Mouse (Mus musculus): ENCODE measurements around the gene Fkrp.
A peak's percentile ranks its signal among the peaks of the same experiment; 100 is the strongest.

GRCm38 (mm10) chr7:16812505-16812904 lies 4.0 kb downstream of the Fkrp start:
- TF ChIP-seq USF1 (IDR thresholded peaks at IDR 0.05; ENCODE audit: low read depth, low read length) = no peak
- TF ChIP-seq RCOR1 (conservative IDR thresholded peaks at IDR 0.05; ENCODE audit: low read depth, low read length) = no peak
- TF ChIP-seq GABPA (IDR thresholded peaks at IDR 0.05; ENCODE audit: insufficient replicate concordance, low read depth, low read length) = no peak
- TF ChIP-seq EP300 (IDR thresholded peaks at IDR 0.05; ENCODE audit: low read length) = no peak
- TF ChIP-seq KAT2A (IDR thresholded peaks at IDR 0.05; ENCODE audit: insufficient replicate concordance, low read length) = no peak
- no peak for TF ChIP-seq ZNF384 (IDR thresholded peaks at IDR 0.05; ENCODE audit: low read depth, low read length)
- TF ChIP-seq CTCF (conservative IDR thresholded peaks at IDR 0.05 in 1 of 2, IDR thresholded peaks at IDR 0.05 in 1 of 2; ENCODE audit: low read depth in 2 of 2, low read length in 2 of 2) = peak; percentile 33 to 53; a peak in 3 of 4 replicates
- no peak for TF ChIP-seq ELF1 (IDR thresholded peaks at IDR 0.05; ENCODE audit: low read depth, low read length)
- TF ChIP-seq POLR2A (IDR thresholded peaks at IDR 0.05; ENCODE audit: low read depth, low read length) = no peak
